Mouse (Mus musculus): ENCODE data around the gene Chst4. TPM values are rescaled to one million over a fixed set of nuclear protein-coding genes. Genes with fewer than 3 reads are reported as not detected.

Gene Chst4
- polyA plus RNA-seq, 1 experiment from 2014 or later = 1.9 TPM

GRCm38 (mm10) chr8:109986384-109986783 is 53.2 kb downstream of the Chst4 start:
- ATAC-seq (no peak), DNase-seq (ENCODE audit: low spot score) (no peak)
- Histone ChIP-seq H3K27ac (ENCODE audit: low read length) (no peak overlapping the region), H3K4me3 (ENCODE audit: low read depth, low read length) (no peak overlapping the region), H3K27me3 (replicated peaks; ENCODE audit: insufficient read depth, low read length) (no peaks in the 10 kb centered on the region), H3K4me1 (ENCODE audit: insufficient read depth, low read depth, low read length) (no peaks in the 10 kb centered on the region), H3K9ac (replicated peaks; ENCODE audit: low read depth) (no peak overlapping the region), H3K36me3 (ENCODE audit: insufficient read depth, low read length) (no peaks in the 10 kb centered on the region), H3K4me2 (replicated peaks; ENCODE audit: low read depth, low read length) (no peak overlapping the region), H3K9me3 (ENCODE audit: low read length) (no peaks in the 10 kb centered on the region)
- WGBS = 55% methylated on average over 7 of the region's 7 CpGs
- TF ChIP-seq EP300 (IDR thresholded peaks at IDR 0.05) = no peak
- no peak for TF ChIP-seq CTCF (IDR thresholded peaks at IDR 0.05)

- DNase-seq (ENCODE audit: low spot score) = no peak
- TF ChIP-seq EP300 (IDR thresholded peaks at IDR 0.05) = no peak
- no peak for TF ChIP-seq CTCF (IDR thresholded peaks at IDR 0.05)
These were observed 55.6 kb downstream of the Chst4 start for GRCm38 (mm10) chr8:109983944-109984343.

GRCm38 (mm10) chr8:109982386-109983105 is 57.0 kb downstream of the Chst4 start:
- DNase-seq (ENCODE audit: low spot score) (no peak), ATAC-seq (no peak)
- H3K36me3 ChIP-seq (ENCODE audit: insufficient read depth, low read length) = no peaks in the 10 kb centered on the region
- WGBS = 73% methylated on average over 15 of the region's 15 CpGs
- no peaks in the 10 kb centered on the region for H3K4me1 ChIP-seq (ENCODE audit: insufficient read depth, low read depth, low read length)
- no peak for TF ChIP-seq CTCF (IDR thresholded peaks at IDR 0.05)
- TF ChIP-seq EP300 (IDR thresholded peaks at IDR 0.05) = no peak
- H3K4me2 ChIP-seq (replicated peaks; ENCODE audit: low read depth, low read length) = no peak overlapping the region
- H3K4me3 ChIP-seq (ENCODE audit: low read depth, low read length) = no peak overlapping the region
- H3K27me3 ChIP-seq (replicated peaks; ENCODE audit: insufficient read depth, low read length) = no peaks in the 10 kb centered on the region
- no peaks in the 10 kb centered on the region for H3K9me3 ChIP-seq (ENCODE audit: low read length)
- H3K27ac ChIP-seq (ENCODE audit: low read length) = no peak overlapping the region
- H3K9ac ChIP-seq (replicated peaks; ENCODE audit: low read depth) = no peak overlapping the region

More at GRCm38 (mm10) chr8:109983944-109984343, 55.6 kb downstream of the Chst4 start:
- no peaks in the 10 kb centered on the region for H3K9me3 ChIP-seq (ENCODE audit: low read length)
- no peaks in the 10 kb centered on the region for H3K4me1 ChIP-seq (ENCODE audit: insufficient read depth, low read depth, low read length)
- no peaks in the 10 kb centered on the region for H3K36me3 ChIP-seq (ENCODE audit: insufficient read depth, low read length)
- WGBS = 26% methylated on average over 5 of the region's 5 CpGs
- no peak overlapping the region for H3K4me2 ChIP-seq (replicated peaks; ENCODE audit: low read depth, low read length)
- no peak overlapping the region for H3K4me3 ChIP-seq (ENCODE audit: low read depth, low read length)
- H3K27me3 ChIP-seq (replicated peaks; ENCODE audit: insufficient read depth, low read length) = no peaks in the 10 kb centered on the region
- no peak overlapping the region for H3K9ac ChIP-seq (replicated peaks; ENCODE audit: low read depth)
- no peak for ATAC-seq
- H3K27ac ChIP-seq (ENCODE audit: low read length) = no peak overlapping the region

- peak; percentile 25; the same call in 1 of the 2 replicates for ATAC-seq
- H3K9me3 ChIP-seq (ENCODE audit: low read length) = no peaks in the 10 kb centered on the region; the same call in 1 of the 2 replicates
- H3K27ac ChIP-seq (ENCODE audit: low read length) = no peak overlapping the region
- H3K9ac ChIP-seq (replicated peaks; ENCODE audit: low read depth) = no peak overlapping the region
- H3K4me3 ChIP-seq (ENCODE audit: low read depth, low read length) = no peak overlapping the region
- no peak overlapping the region for H3K4me2 ChIP-seq (replicated peaks; ENCODE audit: low read depth, low read length)
- H3K36me3 ChIP-seq (ENCODE audit: insufficient read depth, low read length) = no peaks in the 10 kb centered on the region
- peak; percentile 37 for DNase-seq (ENCODE audit: low spot score)
- TF ChIP-seq EP300 (IDR thresholded peaks at IDR 0.05) (no peak), CTCF (IDR thresholded peaks at IDR 0.05) (no peak)
- H3K27me3 ChIP-seq (replicated peaks; ENCODE audit: insufficient read depth, low read length) = no peaks in the 10 kb centered on the region
- no peaks in the 10 kb centered on the region for H3K4me1 ChIP-seq (ENCODE audit: insufficient read depth, low read depth, low read length)
- 52% methylated on average over 6 of the region's 6 CpGs for WGBS
These were observed 60.2 kb downstream of the Chst4 start for GRCm38 (mm10) chr8:109979339-109979738.

Other genes starting within 250 kb of the Chst4 start
- 1.4 and 1.5 TPM in 2 replicates for gene Phlpp2, start 171.2 kb downstream of the Chst4 start, polyA plus RNA-seq (2015; fragmentation: Nextera tagmentation; extraction: Ambion mirVana)
- 10.4 and 13.4 TPM in 2 replicates for gene Marveld3, start 77.5 kb downstream of the Chst4 start, polyA plus RNA-seq (2015; fragmentation: Nextera tagmentation; extraction: Ambion mirVana)
- gene Tat, start 49.3 kb downstream of the Chst4 start, polyA plus RNA-seq (2015; fragmentation: Nextera tagmentation; extraction: Ambion mirVana) = 0.13 and 0.25 TPM in 2 replicates
- gene Zfp612, start 40.0 kb upstream of the Chst4 start, polyA plus RNA-seq (2015; fragmentation: Nextera tagmentation; extraction: Ambion mirVana) = 2.3 and 3.3 TPM in 2 replicates
- gene Gm21964, start 61.5 kb upstream of the Chst4 start, polyA plus RNA-seq (2015; fragmentation: Nextera tagmentation; extraction: Ambion mirVana) = not detected in 2 replicates
- not detected in 2 replicates for gene Gm17720, start 63.0 kb upstream of the Chst4 start, polyA plus RNA-seq (2015; fragmentation: Nextera tagmentation; extraction: Ambion mirVana)
- gene Calb2, start 128.5 kb upstream of the Chst4 start, polyA plus RNA-seq (2015; fragmentation: Nextera tagmentation; extraction: Ambion mirVana) = 0.53 and 1.1 TPM in 2 replicates
- 3.6 and 4.0 TPM in 2 replicates for gene Cmtr2, start 175.9 kb upstream of the Chst4 start, polyA plus RNA-seq (2015; fragmentation: Nextera tagmentation; extraction: Ambion mirVana)
- gene Hydin, start 227.2 kb upstream of the Chst4 start, polyA plus RNA-seq (2015; fragmentation: Nextera tagmentation; extraction: Ambion mirVana) = 0.96 and 0.97 TPM in 2 replicates

Measured in lung, postnatal 0 days (tissue).